Mouse (Mus musculus) liver, embryonic 16.5 days (tissue): ENCODE measurements around the gene Slc1a1. TPM values are rescaled to one million over a fixed set of nuclear protein-coding genes. Genes with fewer than 3 reads are reported as not detected.

Experiments
- ATAC-seq: fragments of 200-750 bp; cut with Nextera tagmentation; 2 replicates; pipeline ENCODE4 v1.8.0; 2017; ENCODE audit warnings: low read depth, mild to moderate bottlenecking, moderate number of reproducible peaks, moderate library complexity
- H3K27ac ChIP-seq: fragments of 300-500 bp; sonication (generic); 2 replicates; pipeline ENCODE4 v1.5.1; 2014; ENCODE audit warnings: mild to moderate bottlenecking, low read length
- H3K27me3 ChIP-seq: fragments of 300-500 bp; sonication (generic); 2 replicates; pipeline ENCODE4 v1.6.1; 2014; ENCODE audit warnings: low read depth, low read length, mixed read lengths; ENCODE audit not compliant: control insufficient read depth, insufficient read depth
- H3K36me3 ChIP-seq: fragments of 300-500 bp; sonication (generic); 2 replicates; pipeline ENCODE4 v1.6.1; 2014; ENCODE audit warnings: mild to moderate bottlenecking; ENCODE audit not compliant: control insufficient read depth, insufficient read depth
- H3K4me1 ChIP-seq: fragments of 300-500 bp; sonication (generic); 2 replicates; pipeline ENCODE4 v1.6.1; 2014; ENCODE audit warnings: low read depth, low read length, mixed read lengths; ENCODE audit not compliant: control insufficient read depth
- H3K4me2 ChIP-seq: fragments of 300-500 bp; sonication (generic); 2 replicates; pipeline ENCODE4 v1.6.1; 2014; ENCODE audit warnings: low read depth, low read length, mixed read lengths
- H3K4me3 ChIP-seq: fragments of 300-500 bp; sonication (generic); 2 replicates; pipeline ENCODE4 v1.5.1; 2014; ENCODE audit warnings: low read depth, mild to moderate bottlenecking, low read length
- H3K9ac ChIP-seq: fragments of 300-500 bp; sonication (generic); 2 replicates; pipeline ENCODE4 v1.6.1; 2014; ENCODE audit warnings: low read depth, low read length
- H3K9me3 ChIP-seq: fragments of 300-500 bp; sonication (generic); replicated peaks from 2 replicates; pipeline ENCODE4 v1.6.1; 2016; ENCODE audit warnings: low read length; ENCODE audit not compliant: control insufficient read depth
- WGBS: fragments of 180-500 bp; shearing (Covaris S2); extraction: QIAGEN DNeasy Blood & Tissue Kit; methylation state at CpG from one replicate; pipeline ENCODE4 v1.1.7; 2014; ENCODE audit not compliant: insufficient replicate concordance; 5-methylcytosine and 5-hydroxymethylcytosine counted together
- polyA plus RNA-seq: library from polyadenylated mRNA; unstranded; fragments of >200 nt; fragmentation: Nextera tagmentation; extraction: Ambion mirVana; gene quantifications from 2 replicates; pipeline ENCODE4 v1.2.1, GENCODE M21; 2015

The Slc1a1 gene
- polyA plus RNA-seq, 1 experiment from 2014 or later = 0.09 TPM

- Histone ChIP-seq H3K4me1 (no peaks in the 10 kb centered on the region), H3K4me3 (no peak overlapping the region), H3K27ac (no peak overlapping the region), H3K27me3 (no peaks in the 10 kb centered on the region), H3K4me2 (no peak overlapping the region), H3K9ac (no peak overlapping the region), H3K9me3 (no peaks in the 10 kb centered on the region), H3K36me3 (no peaks in the 10 kb centered on the region)
- 72% methylated on average over 6 of the region's 6 CpGs for WGBS
- no peak for ATAC-seq
Observed at GRCm38 (mm10) chr19:28869251-28869855, 34.5 kb downstream of the Slc1a1 start.

GRCm38 (mm10) chr19:28870351-28870750, 35.5 kb downstream of the Slc1a1 start:
- H3K4me2 ChIP-seq = no peak overlapping the region
- no peaks in the 10 kb centered on the region for H3K27me3 ChIP-seq
- no peak overlapping the region for H3K27ac ChIP-seq
- H3K4me3 ChIP-seq = no peak overlapping the region
- 52% methylated on average over 2 of the region's 2 CpGs for WGBS
- ATAC-seq = no peak
- H3K36me3 ChIP-seq = no peaks in the 10 kb centered on the region
- no peaks in the 10 kb centered on the region for H3K4me1 ChIP-seq
- no peaks in the 10 kb centered on the region for H3K9me3 ChIP-seq
- no peak overlapping the region for H3K9ac ChIP-seq

GRCm38 (mm10) chr19:28879476-28879875, 44.6 kb downstream of the Slc1a1 start:
- Histone ChIP-seq H3K27me3 (no peaks in the 10 kb centered on the region), H3K4me1 (no peaks in the 10 kb centered on the region), H3K27ac (no peak overlapping the region), H3K4me2 (no peak overlapping the region), H3K4me3 (no peak overlapping the region), H3K36me3 (no peaks in the 10 kb centered on the region), H3K9ac (no peak overlapping the region), H3K9me3 (no peaks in the 10 kb centered on the region)
- no peak for ATAC-seq
- WGBS = 69% methylated on average over 2 of the region's 2 CpGs

GRCm38 (mm10) chr19:28883126-28883525, 48.3 kb downstream of the Slc1a1 start:
- H3K9me3 ChIP-seq = no peaks in the 10 kb centered on the region
- no peak overlapping the region for H3K9ac ChIP-seq
- ATAC-seq = no peak
- no peaks in the 10 kb centered on the region for H3K27me3 ChIP-seq
- 36% methylated on average over 1 of the region's 1 CpGs for WGBS
- H3K4me1 ChIP-seq = no peaks in the 10 kb centered on the region
- no peak overlapping the region for H3K4me3 ChIP-seq
- H3K36me3 ChIP-seq = no peaks in the 10 kb centered on the region
- no peak overlapping the region for H3K4me2 ChIP-seq
- H3K27ac ChIP-seq = no peak overlapping the region

GRCm38 (mm10) chr19:28888496-28888895, 53.6 kb downstream of the Slc1a1 start:
- H3K9me3 ChIP-seq = no peaks in the 10 kb centered on the region
- H3K27ac ChIP-seq = no peak overlapping the region
- ATAC-seq = no peak
- H3K4me1 ChIP-seq = no peaks in the 10 kb centered on the region
- no peaks in the 10 kb centered on the region for H3K27me3 ChIP-seq
- H3K36me3 ChIP-seq = no peaks in the 10 kb centered on the region
- no peak overlapping the region for H3K9ac ChIP-seq
- WGBS = 41% methylated on average over 1 of the region's 1 CpGs
- no peak overlapping the region for H3K4me2 ChIP-seq
- H3K4me3 ChIP-seq = no peak overlapping the region

- 39% methylated on average over 3 of the region's 3 CpGs for WGBS
- H3K9me3 ChIP-seq = no peaks in the 10 kb centered on the region
Observed at GRCm38 (mm10) chr19:28889251-28889650, 54.4 kb downstream of the Slc1a1 start.

GRCm38 (mm10) chr19:28891238-28891637, 56.4 kb downstream of the Slc1a1 start:
- no peak for ATAC-seq
- H3K4me3 ChIP-seq = no peak overlapping the region

More at GRCm38 (mm10) chr19:28889251-28889650, 54.4 kb downstream of the Slc1a1 start:
- no peaks in the 10 kb centered on the region for H3K36me3 ChIP-seq
- no peak overlapping the region for H3K4me3 ChIP-seq
- H3K27ac ChIP-seq = no peak overlapping the region
- no peak overlapping the region for H3K4me2 ChIP-seq
- H3K4me1 ChIP-seq = no peaks in the 10 kb centered on the region
- H3K9ac ChIP-seq = no peak overlapping the region
- H3K27me3 ChIP-seq = no peaks in the 10 kb centered on the region
- ATAC-seq = no peak

GRCm38 (mm10) chr19:28891864-28892263, 57.0 kb downstream of the Slc1a1 start:
- H3K9me3 ChIP-seq = no peaks in the 10 kb centered on the region
- no peaks in the 10 kb centered on the region for H3K36me3 ChIP-seq
- ATAC-seq = no peak
- no peak overlapping the region for H3K4me3 ChIP-seq
- no peaks in the 10 kb centered on the region for H3K4me1 ChIP-seq
- 83% methylated on average over 1 of the region's 1 CpGs for WGBS
- no peak overlapping the region for H3K4me2 ChIP-seq
- H3K27ac ChIP-seq = no peak overlapping the region
- no peak overlapping the region for H3K9ac ChIP-seq
- H3K27me3 ChIP-seq = no peaks in the 10 kb centered on the region

More at GRCm38 (mm10) chr19:28891238-28891637, 56.4 kb downstream of the Slc1a1 start:
- no peak overlapping the region for H3K4me2 ChIP-seq
- no peaks in the 10 kb centered on the region for H3K27me3 ChIP-seq
- H3K36me3 ChIP-seq = no peaks in the 10 kb centered on the region
- no peak overlapping the region for H3K9ac ChIP-seq
- H3K9me3 ChIP-seq = no peaks in the 10 kb centered on the region
- H3K4me1 ChIP-seq = no peaks in the 10 kb centered on the region
- 51% methylated on average over 5 of the region's 5 CpGs for WGBS
- no peak overlapping the region for H3K27ac ChIP-seq

- Histone ChIP-seq H3K36me3 (no peaks in the 10 kb centered on the region), H3K27ac (no peak overlapping the region)
- WGBS = 45% methylated on average over 1 of the region's 1 CpGs
Observed at GRCm38 (mm10) chr19:28896639-28897038, 61.8 kb downstream of the Slc1a1 start.

More at GRCm38 (mm10) chr19:28896639-28897038, 61.8 kb downstream of the Slc1a1 start:
- no peak overlapping the region for H3K4me2 ChIP-seq
- H3K27me3 ChIP-seq = no peaks in the 10 kb centered on the region
- H3K9ac ChIP-seq = no peak overlapping the region
- H3K9me3 ChIP-seq = no peaks in the 10 kb centered on the region
- H3K4me3 ChIP-seq = no peak overlapping the region
- H3K4me1 ChIP-seq = no peaks in the 10 kb centered on the region
- no peak for ATAC-seq
